Mouse (Mus musculus) intestine, embryonic 16.5 days (tissue): ENCODE results near the gene Mrps12. TPM values are rescaled to one million over a fixed set of nuclear protein-coding genes. Genes with fewer than 3 reads are reported as not detected.

Experiments
- ATAC-seq: fragments of 200-750 bp; cut with Nextera tagmentation; 2 replicates; pipeline ENCODE4 v1.8.0; 2017; ENCODE audit warnings: moderate TSS enrichment, moderate library complexity
- H3K27ac ChIP-seq: fragments of 300-500 bp; sonication (generic); 2 replicates; pipeline ENCODE4 v1.5.1; 2014; ENCODE audit warnings: mild to moderate bottlenecking, low read length
- H3K27me3 ChIP-seq: fragments of 300-500 bp; sonication (generic); replicated peaks from 2 replicates; pipeline ENCODE4 v1.6.1; 2014; ENCODE audit warnings: low read length, control low read depth, mixed read lengths; ENCODE audit not compliant: control insufficient read depth, insufficient read depth
- H3K36me3 ChIP-seq: fragments of 300-500 bp; sonication (generic); 2 replicates; pipeline ENCODE4 v1.6.1; 2014; ENCODE audit warnings: low read length, control low read depth; ENCODE audit not compliant: control insufficient read depth, insufficient read depth
- H3K4me1 ChIP-seq: fragments of 300-500 bp; sonication (generic); 2 replicates; pipeline ENCODE4 v1.6.1; 2014; ENCODE audit warnings: low read length, control low read depth, mixed read lengths; ENCODE audit not compliant: control insufficient read depth, insufficient read depth
- H3K4me2 ChIP-seq: fragments of 300-500 bp; sonication (generic); 2 replicates; pipeline ENCODE4 v1.6.1; 2014; ENCODE audit warnings: low read depth, low read length, control low read depth
- H3K4me3 ChIP-seq: fragments of 300-500 bp; sonication (generic); 2 replicates; pipeline ENCODE4 v1.5.1; 2014; ENCODE audit warnings: mild to moderate bottlenecking, low read length
- H3K9ac ChIP-seq: fragments of 300-500 bp; sonication (generic); 2 replicates; pipeline ENCODE4 v1.6.1; 2014; ENCODE audit warnings: low read depth, low read length
- H3K9me3 ChIP-seq: fragments of 300-500 bp; sonication (generic); 2 replicates; pipeline ENCODE4 v1.6.1; 2016; ENCODE audit warnings: low read length, control low read depth; ENCODE audit not compliant: control insufficient read depth
- WGBS: fragments of 180-500 bp; shearing (Covaris S2); extraction: QIAGEN DNeasy Blood & Tissue Kit; methylation state at CpG from one replicate; pipeline ENCODE4 v1.1.7; 2014; 5-methylcytosine and 5-hydroxymethylcytosine counted together
- polyA plus RNA-seq: library from polyadenylated mRNA; unstranded; fragments of >200 nt; fragmentation: Nextera tagmentation; extraction: Ambion mirVana; gene quantifications from 2 replicates; pipeline ENCODE4 v1.2.1, GENCODE M21; 2015

Mrps12 gene
- polyA plus RNA-seq, 1 experiment from 2014 or later: 146 TPM

GRCm38 (mm10) chr7:28719650-28720049 lies 22.0 kb downstream of the Mrps12 start:
- 79% methylated on average over 2 of the region's 2 CpGs for WGBS
- no peak overlapping the region for H3K4me2 ChIP-seq
- no peak for ATAC-seq

GRCm38 (mm10) chr7:28719159-28719558 lies 22.5 kb downstream of the Mrps12 start:
- Histone ChIP-seq H3K4me3 (no peak overlapping the region), H3K4me1 (peaks cover 4% of the 10 kb centered on the region; the same call in 1 of the 2 replicates), H3K9me3 (0 out of 2 replicates have a peak, but pooled peaks cover 2% of the 10 kb centered on the region), H3K27ac (no peak overlapping the region), H3K9ac (no peak overlapping the region), H3K4me2 (no peak overlapping the region), H3K27me3 (no peaks in the 10 kb centered on the region), H3K36me3 (no peaks in the 10 kb centered on the region)
- ATAC-seq: no peak; the same call in 1 of the 2 replicates
- WGBS: 53% methylated on average over 4 of the region's 4 CpGs

More at GRCm38 (mm10) chr7:28719650-28720049, 22.0 kb downstream of the Mrps12 start:
- H3K9me3 ChIP-seq: 0 out of 2 replicates have a peak, but pooled peaks cover 2% of the 10 kb centered on the region
- H3K27ac ChIP-seq: no peak overlapping the region
- no peaks in the 10 kb centered on the region for H3K27me3 ChIP-seq
- H3K36me3 ChIP-seq: no peaks in the 10 kb centered on the region
- no peak overlapping the region for H3K9ac ChIP-seq
- peaks cover 4% of the 10 kb centered on the region; the same call in 1 of the 2 replicates for H3K4me1 ChIP-seq
- H3K4me3 ChIP-seq: no peak overlapping the region

- Histone ChIP-seq H3K4me1 (peaks cover 4% of the 10 kb centered on the region; the same call in 1 of the 2 replicates), H3K9me3 (0 out of 2 replicates have a peak, but pooled peaks cover 2% of the 10 kb centered on the region), H3K4me3 (no peak overlapping the region), H3K36me3 (no peaks in the 10 kb centered on the region), H3K9ac (no peak overlapping the region), H3K27ac (0 out of 2 replicates have a peak overlapping the region, but pooled peaks have one; percentile 33), H3K27me3 (no peaks in the 10 kb centered on the region), H3K4me2 (no peak overlapping the region)
- no peak for ATAC-seq
- WGBS: 74% methylated on average over 10 of the region's 10 CpGs
These were observed 23.9 kb downstream of the Mrps12 start for GRCm38 (mm10) chr7:28717726-28718125.

- Histone ChIP-seq H3K9ac (peak within 1 kb of the TSS; percentile 77), H3K9me3 (no peaks in the 10 kb centered on the region), H3K4me1 (peaks cover 4% of the 10 kb centered on the region; the same call in 1 of the 2 replicates), H3K27me3 (no peaks in the 10 kb centered on the region), H3K27ac (peak within 1 kb of the TSS; percentile 33; the same call in 1 of the 2 replicates), H3K4me2 (peak within 1 kb of the TSS; percentile 82), H3K36me3 (no peaks in the 10 kb centered on the region), H3K4me3 (peak within 1 kb of the TSS; percentile 57)
- 3% methylated on average over 36 of the region's 36 CpGs for WGBS
- ATAC-seq: peak; percentile 86
These were observed 24.9 kb downstream of the Mrps12 start, which contains the start of gene Fbxo17 for GRCm38 (mm10) chr7:28716590-28717281. Gene Fbxo17, plus strand, starts transcription at chr7:28716804.

GRCm38 (mm10) chr7:28715598-28715997 lies 26.0 kb downstream of the Mrps12 start:
- H3K9ac ChIP-seq: no peak overlapping the region
- H3K27ac ChIP-seq: no peak overlapping the region
- no peak overlapping the region for H3K4me3 ChIP-seq
- H3K9me3 ChIP-seq: no peaks in the 10 kb centered on the region
- WGBS: 95% methylated on average over 2 of the region's 2 CpGs
- H3K4me1 ChIP-seq: peaks cover 4% of the 10 kb centered on the region; the same call in 1 of the 2 replicates
- no peak overlapping the region for H3K4me2 ChIP-seq
- no peak for ATAC-seq
- H3K27me3 ChIP-seq: no peaks in the 10 kb centered on the region
- H3K36me3 ChIP-seq: no peaks in the 10 kb centered on the region

GRCm38 (mm10) chr7:28714667-28715066 lies 27.0 kb downstream of the Mrps12 start:
- WGBS: 79% methylated on average over 5 of the region's 5 CpGs
- Histone ChIP-seq H3K27ac (no peak overlapping the region), H3K27me3 (no peaks in the 10 kb centered on the region), H3K9me3 (no peaks in the 10 kb centered on the region), H3K9ac (no peak overlapping the region), H3K4me3 (no peak overlapping the region), H3K4me1 (peaks cover 4% of the 10 kb centered on the region; the same call in 1 of the 2 replicates), H3K4me2 (no peak overlapping the region), H3K36me3 (no peaks in the 10 kb centered on the region)
- no peak for ATAC-seq

- no peaks in the 10 kb centered on the region for H3K4me1 ChIP-seq
- WGBS: 62% methylated on average over 3 of the region's 3 CpGs
- no peaks in the 10 kb centered on the region for H3K36me3 ChIP-seq
- ATAC-seq: no peak
- H3K27ac ChIP-seq: no peak overlapping the region
- H3K9ac ChIP-seq: no peak overlapping the region
- H3K4me3 ChIP-seq: no peak overlapping the region
- no peak overlapping the region for H3K4me2 ChIP-seq
- H3K9me3 ChIP-seq: no peaks in the 10 kb centered on the region
- H3K27me3 ChIP-seq: no peaks in the 10 kb centered on the region
These were observed 30.7 kb downstream of the Mrps12 start for GRCm38 (mm10) chr7:28710962-28711361.

GRCm38 (mm10) chr7:28709454-28709853 lies 32.2 kb downstream of the Mrps12 start:
- no peaks in the 10 kb centered on the region for H3K27me3 ChIP-seq
- no peak overlapping the region for H3K4me3 ChIP-seq
- H3K4me1 ChIP-seq: no peaks in the 10 kb centered on the region
- H3K27ac ChIP-seq: no peak overlapping the region
- H3K4me2 ChIP-seq: no peak overlapping the region
- H3K9ac ChIP-seq: no peak overlapping the region
- H3K36me3 ChIP-seq: no peaks in the 10 kb centered on the region
- no peaks in the 10 kb centered on the region for H3K9me3 ChIP-seq
- no peak for ATAC-seq

- Histone ChIP-seq H3K4me3 (no peak overlapping the region), H3K27me3 (no peaks in the 10 kb centered on the region), H3K4me2 (no peak overlapping the region), H3K4me1 (no peaks in the 10 kb centered on the region), H3K36me3 (no peaks in the 10 kb centered on the region), H3K27ac (no peak overlapping the region), H3K9ac (no peak overlapping the region), H3K9me3 (peaks cover 3% of the 10 kb centered on the region; the same call in 1 of the 2 replicates)
- no peak for ATAC-seq
- WGBS: 60% methylated on average over 9 of the region's 9 CpGs
These were observed 38.9 kb downstream of the Mrps12 start for GRCm38 (mm10) chr7:28702601-28703143.
